Mouse (Mus musculus) common myeloid progenitor, adult 5-6 weeks (primary cell): ENCODE measurements around the gene Col17a1. TPM values are rescaled to one million over a fixed set of nuclear protein-coding genes. Genes with fewer than 3 reads are reported as not detected.
A peak's percentile ranks its signal among the peaks of the same experiment; 100 is the strongest.

Source experiments
- ATAC-seq: replicated peaks from 2 replicates; pipeline ENCODE4 v1.8.0; 2016; ENCODE audit warnings: low read depth, mild to moderate bottlenecking, moderate TSS enrichment, inconsistent platforms; ENCODE audit not compliant: poor library complexity, severe bottlenecking
- total RNA-seq: library from RNA; stranded (forward); fragments of 200-1000, 187-1606 nt; gene quantifications from 2 replicates; pipeline ENCODE4 v1.2.3, GENCODE M21; 2017

Col17a1 gene
- total RNA-seq, 1 experiment from 2014 or later = not detected

GRCm38 (mm10) chr19:47621478-47621877, 70.4 kb downstream of the Col17a1 start:
- peak; percentile 56 for ATAC-seq

- ATAC-seq = no peak
Measured at GRCm38 (mm10) chr19:47613442-47613841, 78.5 kb downstream of the Col17a1 start.

- 0 out of 2 replicates have a peak, but pooled peaks have one; percentile 65 for ATAC-seq
Measured at GRCm38 (mm10) chr19:47608513-47608912, 83.4 kb downstream of the Col17a1 start.

Other genes with a start within 250 kb of the Col17a1 start
- gene Sh3pxd2a, start 227.7 kb downstream of the Col17a1 start, total RNA-seq = 1.6 and 2.1 TPM in 2 replicates
- gene Stn1, start 154.6 kb downstream of the Col17a1 start, total RNA-seq = 8.0 and 12.4 TPM in 2 replicates
- gene Slk, start 112.4 kb downstream of the Col17a1 start, total RNA-seq = 181 TPM in 2 replicates
- gene Sfr1, start 39.6 kb upstream of the Col17a1 start, total RNA-seq = 182 and 208 TPM in 2 replicates
- 156 and 163 TPM in 2 replicates for gene Gsto1, start 162.9 kb upstream of the Col17a1 start, total RNA-seq
- not detected in 2 replicates for gene Gsto2, start 173.4 kb upstream of the Col17a1 start, total RNA-seq
- 0.15 TPM in 1 of 2 replicates, not detected in the other for gene Cfap43, start 227.2 kb upstream of the Col17a1 start, total RNA-seq
- 13.6 and 16.1 TPM in 2 replicates for gene Itprip, start 227.2 kb upstream of the Col17a1 start, total RNA-seq
- gene Cfap58, start 245.6 kb upstream of the Col17a1 start, total RNA-seq = not detected in 2 replicates